Mouse (Mus musculus): Measurements from ENCODE around the gene Mas1.

The Mas1 gene

GRCm38 (mm10) chr17:12832231-12832630 is 35.7 kb downstream of the Mas1 start:
- DNase-seq (ENCODE audit: low spot score in 2 of 2): no peak

- no peak for DNase-seq (ENCODE audit: low spot score in 2 of 2)
Measured at GRCm38 (mm10) chr17:12830351-12830750, 37.6 kb downstream of the Mas1 start.

- no peak for DNase-seq (ENCODE audit: low spot score in 2 of 2)
Measured at GRCm38 (mm10) chr17:12815885-12816284, 52.1 kb downstream of the Mas1 start.

GRCm38 (mm10) chr17:12814502-12814901 is 53.4 kb downstream of the Mas1 start:
- DNase-seq (ENCODE audit: low spot score in 2 of 2): no peak

GRCm38 (mm10) chr17:12810973-12811303 is 57.0 kb downstream of the Mas1 start:
- DNase-seq (ENCODE audit: low spot score in 2 of 2): no peak

GRCm38 (mm10) chr17:12810103-12810972 is 57.6 kb downstream of the Mas1 start:
- DNase-seq (ENCODE audit: low spot score in 2 of 2): peak; percentile 25 to 34

GRCm38 (mm10) chr17:12808851-12809250 is 59.1 kb downstream of the Mas1 start:
- DNase-seq (ENCODE audit: low spot score in 2 of 2): no peak

GRCm38 (mm10) chr17:12804584-12805445 is 63.1 kb downstream of the Mas1 start:
- no peak for DNase-seq (ENCODE audit: low spot score in 2 of 2)

- DNase-seq (ENCODE audit: low spot score in 2 of 2): no peak
Measured at GRCm38 (mm10) chr17:12801861-12802540, 65.9 kb downstream of the Mas1 start.

- DNase-seq (ENCODE audit: low spot score in 2 of 2): no peak
Measured at GRCm38 (mm10) chr17:12799368-12800275, 68.3 kb downstream of the Mas1 start.

GRCm38 (mm10) chr17:12798571-12798970 is 69.4 kb downstream of the Mas1 start:
- no peak for DNase-seq (ENCODE audit: low spot score in 2 of 2)

GRCm38 (mm10) chr17:12797427-12798029 is 70.4 kb downstream of the Mas1 start:
- DNase-seq (ENCODE audit: low spot score in 2 of 2): no peak

GRCm38 (mm10) chr17:12796633-12797032 is 71.3 kb downstream of the Mas1 start:
- DNase-seq (ENCODE audit: low spot score in 2 of 2): no peak

- DNase-seq (ENCODE audit: low spot score in 2 of 2): no peak
Measured at GRCm38 (mm10) chr17:12793660-12794406, 74.1 kb downstream of the Mas1 start.

GRCm38 (mm10) chr17:12792422-12793206 is 75.3 kb downstream of the Mas1 start:
- DNase-seq (ENCODE audit: low spot score in 2 of 2): no peak

GRCm38 (mm10) chr17:12791420-12791819 is 76.5 kb downstream of the Mas1 start:
- no peak for DNase-seq (ENCODE audit: low spot score in 2 of 2)

GRCm38 (mm10) chr17:12791079-12791406 is 76.9 kb downstream of the Mas1 start:
- DNase-seq (ENCODE audit: low spot score in 2 of 2): no peak

Measured in right cerebral cortex, postnatal 36 days (tissue).